Mouse (Mus musculus): ENCODE results near the gene Os9. TPM values are rescaled to one million over a fixed set of nuclear protein-coding genes. Genes with fewer than 3 reads are reported as not detected.

Gene Os9
- polyA plus RNA-seq, 1 experiment: 87.6 TPM

- TF ChIP-seq CTCF (IDR thresholded peaks at IDR 0.05; ENCODE audit: borderline replicate concordance, insufficient read depth, low read length) (no peak), POLR2A (IDR thresholded peaks at IDR 0.05; ENCODE audit: low read depth, low read length) (no peak)
- H3K4me1 ChIP-seq (ENCODE audit: control insufficient read depth, insufficient read depth, low read length): peaks cover 5% of the 10 kb centered on the region
- no peak overlapping the region for H3K27ac ChIP-seq (ENCODE audit: insufficient read depth, low read length)
- H3K4me3 ChIP-seq (ENCODE audit: insufficient read depth, low read length): no peak overlapping the region
Measured at GRCm38 (mm10) chr10:127147135-127147534, 26.2 kb upstream of the Os9 start.

GRCm38 (mm10) chr10:127145303-127145702 lies 24.4 kb upstream of the Os9 start:
- no peak for TF ChIP-seq POLR2A (IDR thresholded peaks at IDR 0.05; ENCODE audit: low read depth, low read length)
- no peak for TF ChIP-seq CTCF (IDR thresholded peaks at IDR 0.05; ENCODE audit: borderline replicate concordance, insufficient read depth, low read length)
- Histone ChIP-seq H3K4me3 (ENCODE audit: insufficient read depth, low read length) (no peak overlapping the region), H3K27ac (ENCODE audit: insufficient read depth, low read length) (no peak overlapping the region), H3K4me1 (ENCODE audit: control insufficient read depth, insufficient read depth, low read length) (peaks cover 3% of the 10 kb centered on the region)

GRCm38 (mm10) chr10:127144536-127144935 lies 23.6 kb upstream of the Os9 start:
- no peaks in the 10 kb centered on the region for H3K4me1 ChIP-seq (ENCODE audit: control insufficient read depth, insufficient read depth, low read length)
- no peak overlapping the region for H3K27ac ChIP-seq (ENCODE audit: insufficient read depth, low read length)
- no peak overlapping the region for H3K4me3 ChIP-seq (ENCODE audit: insufficient read depth, low read length)
- TF ChIP-seq POLR2A (IDR thresholded peaks at IDR 0.05; ENCODE audit: low read depth, low read length) (no peak), CTCF (IDR thresholded peaks at IDR 0.05; ENCODE audit: borderline replicate concordance, insufficient read depth, low read length) (no peak)

GRCm38 (mm10) chr10:127143228-127143627 lies 22.3 kb upstream of the Os9 start:
- Histone ChIP-seq H3K4me3 (ENCODE audit: insufficient read depth, low read length) (no peak overlapping the region), H3K27ac (ENCODE audit: insufficient read depth, low read length) (no peak overlapping the region), H3K4me1 (ENCODE audit: control insufficient read depth, insufficient read depth, low read length) (no peaks in the 10 kb centered on the region)
- TF ChIP-seq POLR2A (IDR thresholded peaks at IDR 0.05; ENCODE audit: low read depth, low read length) (no peak), CTCF (IDR thresholded peaks at IDR 0.05; ENCODE audit: borderline replicate concordance, insufficient read depth, low read length) (no peak)

GRCm38 (mm10) chr10:127141500-127141899 lies 20.6 kb upstream of the Os9 start:
- H3K4me1 ChIP-seq (ENCODE audit: control insufficient read depth, insufficient read depth, low read length): no peaks in the 10 kb centered on the region
- no peak for TF ChIP-seq CTCF (IDR thresholded peaks at IDR 0.05; ENCODE audit: borderline replicate concordance, insufficient read depth, low read length)
- TF ChIP-seq POLR2A (IDR thresholded peaks at IDR 0.05; ENCODE audit: low read depth, low read length): no peak
- H3K4me3 ChIP-seq (ENCODE audit: insufficient read depth, low read length): no peak overlapping the region
- H3K27ac ChIP-seq (ENCODE audit: insufficient read depth, low read length): no peak overlapping the region

GRCm38 (mm10) chr10:127140971-127141370 lies 20.0 kb upstream of the Os9 start:
- no peak for TF ChIP-seq POLR2A (IDR thresholded peaks at IDR 0.05; ENCODE audit: low read depth, low read length)
- TF ChIP-seq CTCF (IDR thresholded peaks at IDR 0.05; ENCODE audit: borderline replicate concordance, insufficient read depth, low read length): no peak
- no peak overlapping the region for H3K27ac ChIP-seq (ENCODE audit: insufficient read depth, low read length)
- no peak overlapping the region for H3K4me3 ChIP-seq (ENCODE audit: insufficient read depth, low read length)
- H3K4me1 ChIP-seq (ENCODE audit: control insufficient read depth, insufficient read depth, low read length): no peaks in the 10 kb centered on the region

GRCm38 (mm10) chr10:127138328-127139141 lies 17.6 kb upstream of the Os9 start:
- Histone ChIP-seq H3K4me1 (ENCODE audit: control insufficient read depth, insufficient read depth, low read length) (no peaks in the 10 kb centered on the region), H3K27ac (ENCODE audit: insufficient read depth, low read length) (no peak overlapping the region), H3K4me3 (ENCODE audit: insufficient read depth, low read length) (no peak overlapping the region)
- TF ChIP-seq POLR2A (IDR thresholded peaks at IDR 0.05; ENCODE audit: low read depth, low read length): no peak

GRCm38 (mm10) chr10:127137896-127138295 lies 17.0 kb upstream of the Os9 start:
- Histone ChIP-seq H3K4me1 (ENCODE audit: control insufficient read depth, insufficient read depth, low read length) (no peaks in the 10 kb centered on the region), H3K4me3 (ENCODE audit: insufficient read depth, low read length) (no peak overlapping the region), H3K27ac (ENCODE audit: insufficient read depth, low read length) (no peak overlapping the region)
- TF ChIP-seq CTCF (IDR thresholded peaks at IDR 0.05; ENCODE audit: borderline replicate concordance, insufficient read depth, low read length) (no peak), POLR2A (IDR thresholded peaks at IDR 0.05; ENCODE audit: low read depth, low read length) (no peak)

GRCm38 (mm10) chr10:127136510-127136909 lies 15.6 kb upstream of the Os9 start:
- no peaks in the 10 kb centered on the region for H3K4me1 ChIP-seq (ENCODE audit: control insufficient read depth, insufficient read depth, low read length)
- no peak overlapping the region for H3K4me3 ChIP-seq (ENCODE audit: insufficient read depth, low read length)
- TF ChIP-seq POLR2A (IDR thresholded peaks at IDR 0.05; ENCODE audit: low read depth, low read length) (no peak), CTCF (IDR thresholded peaks at IDR 0.05; ENCODE audit: borderline replicate concordance, insufficient read depth, low read length) (no peak)

GRCm38 (mm10) chr10:127135118-127135836 lies 14.3 kb upstream of the Os9 start:
- TF ChIP-seq CTCF (IDR thresholded peaks at IDR 0.05; ENCODE audit: borderline replicate concordance, insufficient read depth, low read length) (no peak), POLR2A (IDR thresholded peaks at IDR 0.05; ENCODE audit: low read depth, low read length) (no peak)
- H3K4me3 ChIP-seq (ENCODE audit: insufficient read depth, low read length): no peak overlapping the region
- H3K27ac ChIP-seq (ENCODE audit: insufficient read depth, low read length): no peak overlapping the region
- no peaks in the 10 kb centered on the region for H3K4me1 ChIP-seq (ENCODE audit: control insufficient read depth, insufficient read depth, low read length)

More at GRCm38 (mm10) chr10:127136510-127136909, 15.6 kb upstream of the Os9 start:
- no peak overlapping the region for H3K27ac ChIP-seq (ENCODE audit: insufficient read depth, low read length)
